ENCODE assay signal across 26 mouse cellular contexts in the genomic region with DNA sequence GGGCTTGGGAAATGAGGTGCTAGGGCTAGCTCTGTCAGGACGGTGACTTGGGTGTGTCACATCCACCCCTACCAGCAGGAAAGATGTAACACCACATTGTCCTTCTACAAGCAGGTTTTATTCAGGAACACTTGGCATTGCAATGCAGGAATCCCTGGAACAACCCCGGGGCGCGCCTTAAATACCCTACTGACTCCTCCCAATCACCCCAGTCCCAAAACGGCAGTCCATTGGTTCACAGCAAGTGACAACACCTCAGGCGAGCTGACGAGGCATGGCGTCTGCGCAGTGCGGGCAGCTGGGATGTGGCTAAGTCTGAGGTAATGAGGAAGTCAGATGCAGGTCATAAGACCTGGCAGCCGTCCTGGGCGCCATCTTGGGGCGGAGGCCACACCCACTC.
DNase-seq lines count a peak whose midpoint lies in the region; ATAC-seq and TF ChIP-seq lines count a peak whose summit lies in the region.
"Had no signal": no experiment of that assay in that cellular context is flagged by ENCODE, and none has a peak within 500 bp of the region (broad histone marks: within the 10 kb centered on the region; RNA-seq: fewer than 3 reads in every experiment).

No protein-coding gene starts in this region.

- peak; percentile 74 for TF ChIP-seq EP300 in ES-Bruce4 (IDR thresholded peaks at IDR 0.05; ENCODE audit: insufficient read depth, low read depth, low read length)

- DNase-seq in ES-CJ7 (ENCODE audit: low read depth, low spot score) (peak; percentile 83), R1 (ENCODE audit: low read depth, low spot score) (peak; percentile 96), ZHBTc4 (ENCODE audit: low read depth, low spot score) (peak; percentile 95)
- no peak for DNase-seq in left cerebral cortex, postnatal 14 days (ENCODE audit: low spot score in 2 of 2)
- DNase-seq: adrenal gland, adult 2 months; adrenal gland, postnatal 10 days; adrenal gland, postnatal 25 days; cerebellum, adult 11 months; cerebellum, adult 18-20 months; cerebellum, adult 8-10 months; cerebellum, adult 9-11 months; cerebellum, postnatal 14 days; cerebellum, postnatal 36 days; embryo, embryonic 11 days had no signal

- H3K9ac ChIP-seq in ES-Bruce4 (ENCODE audit: low read depth, poor library complexity, severe bottlenecking) = no peak overlapping the region
- H3K9ac ChIP-seq in heart, embryonic 11.5 days (ENCODE audit: low read depth, low read length) = no peak overlapping the region
- no peak overlapping the region for H3K9ac ChIP-seq in hindbrain, embryonic 12.5 days
- H3K9ac ChIP-seq: embryonic facial prominence, embryonic 13.5 days; embryonic facial prominence, embryonic 15.5 days; forebrain, embryonic 12.5 days had no signal

- TF ChIP-seq CTCF in ES-Bruce4 (IDR thresholded peaks at IDR 0.05; ENCODE audit: low read depth, low read length) = no peak

- 72% methylated on average over 13 of the region's 13 CpGs for WGBS in heart, embryonic 11.5 days (ENCODE audit: insufficient replicate concordance)
- WGBS in hindbrain, embryonic 12.5 days = 89% methylated on average over 13 of the region's 13 CpGs

- H3K27ac ChIP-seq in ES-Bruce4 (ENCODE audit: insufficient read depth, low read length) = peak overlapping the region; percentile 66
- H3K27ac ChIP-seq in heart, embryonic 11.5 days (ENCODE audit: low read depth, low read length) = no peak overlapping the region
- H3K27ac ChIP-seq in hindbrain, embryonic 12.5 days = no peak overlapping the region
- H3K27ac ChIP-seq: embryonic facial prominence, embryonic 13.5 days; embryonic facial prominence, embryonic 15.5 days; forebrain, embryonic 10.5 days; forebrain, embryonic 12.5 days had no signal

- no peak overlapping the region for H3K4me2 ChIP-seq in heart, embryonic 11.5 days
- H3K4me2 ChIP-seq in hindbrain, embryonic 12.5 days (replicated peaks) = no peak overlapping the region
- H3K4me2 ChIP-seq: embryonic facial prominence, embryonic 13.5 days; embryonic facial prominence, embryonic 15.5 days; forebrain, embryonic 12.5 days had no signal

- no peak for ATAC-seq in heart, embryonic 11.5 days (replicated peaks; ENCODE audit: insufficient number of reproducible peaks, low FRiP score, low TSS enrichment)
- ATAC-seq in hindbrain, embryonic 12.5 days (ENCODE audit: low FRiP score) = no peak
- ATAC-seq: forebrain, embryonic 14.5 days; forebrain, embryonic 16.5 days; Patski had no signal

- H3K4me3 ChIP-seq in ES-Bruce4 (ENCODE audit: low read depth, low read length) = no peak overlapping the region
- no peak overlapping the region for H3K4me3 ChIP-seq in heart, embryonic 11.5 days (ENCODE audit: low read depth, low read length)
- H3K4me3 ChIP-seq in hindbrain, embryonic 12.5 days = no peak overlapping the region
- H3K4me3 ChIP-seq: embryonic facial prominence, embryonic 13.5 days; embryonic facial prominence, embryonic 15.5 days; erythroblast, embryonic 14.5 days; forebrain, embryonic 10.5 days; forebrain, embryonic 12.5 days had no signal

- TF ChIP-seq POLR2A in ES-Bruce4 (IDR thresholded peaks at IDR 0.05; ENCODE audit: insufficient read depth, low read length) = no peak

- no peaks in the 10 kb centered on the region for H3K4me1 ChIP-seq in ES-Bruce4 (ENCODE audit: control insufficient read depth, insufficient read depth, low read length)
- peaks cover 10% of the 10 kb centered on the region for H3K4me1 ChIP-seq in heart, embryonic 11.5 days (ENCODE audit: control insufficient read depth, insufficient read depth, low read length)
- no peaks in the 10 kb centered on the region for H3K4me1 ChIP-seq in hindbrain, embryonic 12.5 days
- H3K4me1 ChIP-seq: embryonic facial prominence, embryonic 13.5 days; embryonic facial prominence, embryonic 15.5 days; forebrain, embryonic 10.5 days; forebrain, embryonic 12.5 days had no signal

- no peaks in the 10 kb centered on the region for H3K27me3 ChIP-seq in ES-Bruce4 (ENCODE audit: control insufficient read depth, insufficient read depth, low read length, poor library complexity, severe bottlenecking)
- H3K27me3 ChIP-seq in heart, embryonic 11.5 days (ENCODE audit: control insufficient read depth, insufficient read depth, low read length) = no peaks in the 10 kb centered on the region; the same call in 1 of the 2 replicates
- no peaks in the 10 kb centered on the region for H3K27me3 ChIP-seq in hindbrain, embryonic 12.5 days
- H3K27me3 ChIP-seq: embryonic facial prominence, embryonic 13.5 days; embryonic facial prominence, embryonic 15.5 days; forebrain, embryonic 12.5 days; Patski had no signal

- H3K9me3 ChIP-seq in ES-Bruce4 (replicated peaks; ENCODE audit: control insufficient read depth, insufficient read depth, low read length, poor library complexity, severe bottlenecking) = no peaks in the 10 kb centered on the region
- H3K9me3 ChIP-seq in heart, embryonic 11.5 days (replicated peaks; ENCODE audit: control insufficient read depth, low read length) = no peaks in the 10 kb centered on the region
- H3K9me3 ChIP-seq in hindbrain, embryonic 12.5 days (replicated peaks) = no peaks in the 10 kb centered on the region
- H3K9me3 ChIP-seq: embryonic facial prominence, embryonic 13.5 days; embryonic facial prominence, embryonic 15.5 days; forebrain, embryonic 10.5 days; forebrain, embryonic 12.5 days had no signal

- no peaks in the 10 kb centered on the region for H3K36me3 ChIP-seq in ES-Bruce4 (ENCODE audit: control insufficient read depth, insufficient read depth, low read length, poor library complexity, severe bottlenecking)
- no peaks in the 10 kb centered on the region for H3K36me3 ChIP-seq in heart, embryonic 11.5 days (ENCODE audit: control insufficient read depth, insufficient read depth, low read length)
- no peaks in the 10 kb centered on the region for H3K36me3 ChIP-seq in hindbrain, embryonic 12.5 days
- H3K36me3 ChIP-seq: embryonic facial prominence, embryonic 13.5 days; embryonic facial prominence, embryonic 15.5 days; forebrain, embryonic 10.5 days; forebrain, embryonic 12.5 days; G1E had no signal

- intact Hi-C loops in left cerebral cortex, postnatal 14 days (cut with DNase I) = no loop called here

Comparison
In these comparisons a context has a peak if more than half of its experiments do, and no peak if none do; other contexts are left out.
1. DNase-seq: peak in ES-CJ7 (single experiment), R1 (single experiment) and ZHBTc4 (single experiment); none in left cerebral cortex, postnatal 14 days (0 of 2).